Mouse (Mus musculus): ENCODE results near the gene Clec11a.
"Not testable (repeated sequence)": the region's sequence is repeated elsewhere in the genome, so short reads cannot be mapped to it uniquely, and the experiment has no call there.

The Clec11a gene

DNA sequence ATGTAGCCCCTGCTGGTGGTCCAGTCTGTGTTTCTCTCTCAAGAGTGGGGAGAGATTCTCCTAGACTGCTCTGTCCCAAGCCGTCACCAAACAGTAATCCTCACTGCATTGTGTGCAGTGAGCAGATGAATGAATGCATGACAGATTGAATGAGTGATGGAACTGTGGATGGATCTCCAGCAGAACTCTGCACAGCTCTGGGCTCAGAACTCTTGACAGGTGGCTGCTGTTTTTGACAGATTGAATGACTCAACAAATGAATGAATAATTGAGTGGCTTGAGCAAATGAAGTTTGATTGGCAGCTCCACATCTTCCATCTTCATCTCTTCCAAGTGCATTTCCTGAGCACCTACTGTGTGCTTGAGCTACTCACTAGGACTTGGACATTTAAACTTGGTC is 15.6 kb upstream of the Clec11a start:
- DNase-seq = no peak

DNA sequence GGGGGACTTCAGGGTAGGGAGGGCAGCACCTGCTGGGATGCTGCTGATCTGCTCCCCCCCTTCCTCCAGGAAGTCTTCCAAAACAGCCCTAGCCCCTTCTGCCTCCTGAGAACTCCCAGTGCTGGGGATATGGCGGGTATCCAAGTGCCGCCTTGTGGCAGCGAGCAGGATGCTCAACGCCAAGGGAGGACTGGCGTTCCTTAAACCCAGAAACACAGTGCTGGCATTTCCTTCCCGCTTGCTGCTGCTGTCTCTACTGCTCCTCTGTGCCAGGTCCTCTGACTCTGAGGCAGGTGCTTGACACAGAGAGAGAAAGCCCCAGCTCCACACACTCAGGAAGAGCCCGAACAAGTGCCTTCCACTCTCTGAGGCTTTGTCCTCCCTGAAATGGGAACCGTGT is 14.2 kb upstream of the Clec11a start:
- DNase-seq = peak; percentile 84

DNA sequence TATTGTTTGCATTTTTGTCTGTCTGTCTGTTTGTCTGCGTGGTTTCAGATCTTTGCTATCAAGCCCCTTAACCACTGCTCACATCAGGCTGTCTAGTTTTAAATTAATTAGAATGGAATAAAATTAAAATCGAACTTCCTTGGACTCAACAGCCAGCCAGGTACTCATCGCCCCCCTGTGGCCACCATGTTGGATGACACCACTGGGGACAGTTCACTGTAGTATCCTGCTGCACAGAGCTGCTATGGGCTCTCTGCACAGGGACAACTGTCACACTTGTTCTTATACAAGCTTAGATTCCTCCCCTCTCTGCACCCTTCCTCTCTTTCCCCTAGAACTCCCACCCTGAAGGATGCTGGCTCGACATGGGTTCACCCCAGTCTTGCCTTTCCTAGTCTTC is 11.2 kb upstream of the Clec11a start:
- no peak for DNase-seq

GRCm38 (mm10) chr7:44312484-44312883 is 5.8 kb upstream of the Clec11a start:
- no peak for DNase-seq

DNA sequence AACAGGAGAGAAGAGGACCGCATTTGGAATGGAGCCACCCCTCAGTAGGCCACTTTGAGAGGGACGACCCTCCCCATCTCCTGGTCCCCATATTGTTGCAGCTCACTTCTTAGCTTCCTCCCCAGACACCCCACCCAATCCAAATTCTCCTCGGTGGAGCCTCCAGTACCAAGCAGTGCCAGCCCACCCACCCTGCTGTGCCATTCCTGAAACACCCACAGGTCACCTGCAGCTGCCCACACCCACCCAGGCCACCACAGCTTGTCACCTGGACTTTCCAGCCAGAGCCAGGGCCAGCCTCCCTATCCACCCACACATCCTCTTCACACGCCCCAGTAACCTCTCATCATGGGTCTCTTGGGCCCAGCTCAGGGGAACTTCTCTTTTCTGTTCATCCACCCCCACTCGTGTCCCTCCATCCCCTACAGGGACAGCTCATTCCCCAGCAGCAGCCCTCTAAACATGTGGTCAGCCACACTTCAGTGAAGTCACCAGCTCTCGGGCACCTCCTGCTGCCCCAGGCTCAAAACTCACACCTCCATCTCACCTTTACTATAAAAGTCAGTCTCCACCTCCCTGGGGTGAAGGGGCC is 5.1 kb upstream of the Clec11a start:
- DNase-seq = no peak

GRCm38 (mm10) chr7:44310878-44311712 is 4.4 kb upstream of the Clec11a start:
- peak; percentile 68 for DNase-seq

- DNase-seq = no peak
Observed at GRCm38 (mm10) chr7:44310285-44310877, 3.7 kb upstream of the Clec11a start.

GRCm38 (mm10) chr7:44309475-44310284 is 3.0 kb upstream of the Clec11a start, which contains the start of gene Shank1:
Gene Shank1, plus strand, starts transcription at chr7:44310253.
- DNase-seq = no peak

DNA sequence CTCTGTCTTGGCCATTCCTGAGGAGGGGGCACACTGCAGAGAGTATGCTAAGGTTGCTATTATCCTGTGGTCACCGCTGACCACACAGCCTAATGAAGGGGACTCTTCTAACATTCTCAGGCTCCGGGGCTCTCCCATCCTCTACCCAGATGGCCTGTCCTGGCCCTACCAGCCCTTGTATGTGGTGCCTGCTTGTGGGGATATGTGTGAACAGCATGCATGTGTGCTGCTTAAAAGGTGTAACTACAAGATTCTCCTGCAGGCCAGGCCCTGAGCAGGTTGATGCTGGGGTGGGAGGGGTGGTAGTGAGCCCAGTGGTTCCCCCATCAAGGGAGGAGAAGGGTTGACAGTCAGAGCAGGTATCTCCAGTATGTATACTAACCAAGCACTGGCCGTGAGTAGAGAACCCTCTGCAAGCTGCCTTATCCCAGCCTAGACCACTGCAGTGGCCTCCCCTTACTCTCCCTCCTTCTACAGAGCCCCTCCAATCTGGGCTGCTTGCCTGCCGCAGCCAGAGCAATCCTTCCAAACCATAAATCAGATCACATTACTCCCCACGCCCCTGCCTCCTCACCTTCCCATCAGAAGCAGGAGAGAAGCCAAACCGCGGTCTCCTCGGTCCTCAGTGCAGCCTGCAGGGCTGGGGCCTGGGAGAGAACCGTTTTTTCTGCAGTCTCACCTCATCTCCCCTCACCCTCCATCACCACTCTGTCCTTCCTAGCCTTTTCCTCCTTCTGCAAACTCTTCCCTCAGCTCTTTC is 739 bp upstream of the Clec11a start:
- no peak for DNase-seq

GRCm38 (mm10) chr7:44305686-44306085 is 1.0 kb downstream of the Clec11a start:
- DNase-seq = no peak

GRCm38 (mm10) chr7:44304775-44305641 is 1.7 kb downstream of the Clec11a start:
- DNase-seq = peak; percentile 98

GRCm38 (mm10) chr7:44304463-44304774 is 2.3 kb downstream of the Clec11a start:
- DNase-seq = no peak

DNA sequence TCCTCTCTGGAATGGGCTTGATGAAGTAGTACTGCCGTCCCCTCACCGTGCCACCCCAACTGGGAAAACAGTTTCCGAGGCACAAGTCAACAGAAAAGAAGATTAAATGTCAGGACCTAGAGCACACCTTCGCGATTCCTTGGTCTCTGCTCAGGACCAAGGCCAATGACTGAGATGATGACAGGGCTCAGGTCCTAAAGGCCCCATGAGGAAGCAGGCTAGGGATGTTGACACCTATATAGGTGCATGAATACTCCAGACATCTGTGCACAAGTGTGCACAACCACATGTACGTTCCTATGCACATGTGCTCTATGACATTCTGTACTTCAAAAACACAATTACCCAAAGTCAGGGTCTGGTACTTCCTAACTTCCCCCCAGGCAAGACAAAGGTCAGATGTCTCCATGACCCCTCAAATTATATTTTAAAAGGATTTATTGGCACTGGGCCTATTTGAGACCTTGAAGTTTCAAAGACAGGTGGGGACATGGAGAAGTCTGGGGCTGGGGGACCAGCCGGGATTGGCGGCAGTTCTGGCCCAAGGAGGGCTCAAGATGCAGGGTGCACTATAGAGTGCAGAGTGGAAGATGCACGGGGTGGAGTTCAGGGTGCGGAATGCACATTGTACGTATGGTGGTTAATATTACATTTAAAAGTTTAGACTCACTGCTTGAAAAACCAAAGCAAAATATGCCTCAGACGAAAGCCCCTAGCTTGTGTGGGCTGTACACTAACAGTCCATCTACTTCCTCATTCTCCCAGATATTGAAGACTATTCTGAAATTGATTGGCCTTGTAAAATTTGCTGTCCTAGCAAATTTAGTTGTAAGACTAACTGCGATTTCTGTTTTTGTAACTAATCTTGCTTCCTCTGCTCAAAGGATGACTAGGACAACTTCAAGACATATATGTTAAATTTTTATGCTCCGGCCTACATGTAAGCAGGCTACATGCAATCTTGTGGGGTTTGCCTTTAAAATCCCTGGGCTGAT is 3.1 kb downstream of the Clec11a start:
- DNase-seq = no peak

GRCm38 (mm10) chr7:44297501-44297900 is 9.2 kb downstream of the Clec11a start:
- not testable (repeated sequence) for DNase-seq

DNA sequence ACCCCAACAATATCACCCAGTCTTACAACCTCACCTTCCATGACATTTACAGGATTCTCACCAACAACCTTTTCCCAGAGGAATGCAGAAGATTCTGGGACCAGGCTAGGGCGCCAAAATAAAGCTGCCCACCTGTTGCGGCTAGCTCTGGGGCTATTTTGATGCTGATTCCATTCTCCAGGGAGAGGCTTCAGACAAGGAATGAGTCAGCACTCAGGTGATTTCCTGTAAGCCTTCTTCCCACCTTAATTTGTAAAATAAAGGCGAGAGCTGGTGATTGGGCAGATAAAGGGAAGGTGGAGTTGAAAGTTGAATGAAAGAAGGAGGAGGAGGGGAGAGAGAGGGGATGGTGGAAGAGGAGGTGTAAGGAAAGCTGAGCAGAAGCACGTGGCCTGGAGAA is 15.3 kb downstream of the Clec11a start:
- DNase-seq = no peak

- DNase-seq = no peak
Observed at GRCm38 (mm10) chr7:44290986-44291385, 15.7 kb downstream of the Clec11a start.

- DNase-seq = no peak
Observed at GRCm38 (mm10) chr7:44287760-44288159, 18.9 kb downstream of the Clec11a start.

- DNase-seq = no peak
Observed at GRCm38 (mm10) chr7:44281586-44281985, 25.1 kb downstream of the Clec11a start.

DNA sequence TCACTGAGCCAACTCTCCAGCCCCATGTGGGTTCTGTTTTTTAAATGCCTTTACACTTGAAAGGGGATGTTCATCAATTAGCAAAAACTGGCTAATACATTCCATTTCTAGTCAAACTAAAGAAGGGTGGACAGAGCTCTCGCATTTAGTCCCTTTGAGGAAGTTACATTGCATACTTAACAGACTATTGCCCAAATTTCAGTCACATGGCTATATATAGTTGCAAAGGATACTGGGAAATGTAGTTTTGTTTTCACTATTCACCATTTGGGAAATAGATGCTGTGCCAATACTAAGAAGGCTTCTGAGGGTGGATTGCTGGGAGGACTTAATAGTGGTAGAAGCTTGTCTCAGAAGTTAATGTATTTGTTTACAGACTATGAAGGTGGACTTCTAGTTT is 25.7 kb downstream of the Clec11a start:
- DNase-seq = no peak

DNA sequence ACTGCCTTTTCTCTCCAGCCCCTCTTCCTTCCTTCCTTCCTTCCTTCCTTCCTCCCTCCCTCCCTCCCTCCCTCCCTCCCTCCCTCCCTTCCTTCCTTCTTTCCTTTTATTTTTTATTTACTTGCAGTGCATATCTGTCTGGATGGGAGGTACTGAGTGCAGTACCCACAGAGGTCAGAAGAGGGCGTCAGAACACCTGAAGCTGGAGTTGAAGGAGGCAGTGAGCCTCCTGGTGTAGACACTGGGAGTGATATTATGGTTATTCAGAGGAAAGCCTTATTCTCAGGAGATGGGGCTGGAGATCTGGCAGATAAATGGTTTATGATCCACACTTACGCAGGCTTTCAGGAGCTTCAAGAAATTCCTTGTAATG is 29.5 kb downstream of the Clec11a start:
- peak; percentile 65 for DNase-seq

Measured in layer of hippocampus, adult 9-11 months (tissue).